Mouse (Mus musculus): Measurements from ENCODE around the gene Batf2.

The Batf2 gene
- long read RNA-seq, experiment 1, result 0 reads
- long read RNA-seq, experiment 2, partial matches to known transcripts, result 0 of 2 reads
- long read RNA-seq, experiment 2, other reads (novel, unspliced or antisense), result 0 of 2 reads

GRCm38 (mm10) chr19:6140678-6141393 lies at the start of gene Batf2:
Gene Batf2 (plus strand): TSS chr19:6140983.
- intact Hi-C loops (cut with DNase I), result no loop called here

- intact Hi-C loops (cut with DNase I), result no loop called here
Observed at GRCm38 (mm10) chr19:6094119-6094518, 46.7 kb upstream of the Batf2 start, which contains the start of gene AC131692.1. Gene AC131692.1 (plus strand): TSS chr19:6094419.

- intact Hi-C loops (cut with DNase I), result no loop called here
Observed at GRCm38 (mm10) chr19:6097847-6098246, 42.9 kb upstream of the Batf2 start.

- intact Hi-C loops (cut with DNase I), result no loop called here
Observed at GRCm38 (mm10) chr19:6101186-6101585, 39.6 kb upstream of the Batf2 start.

- intact Hi-C loops (cut with DNase I), result no loop called here
Observed at GRCm38 (mm10) chr19:6102169-6102853, 38.5 kb upstream of the Batf2 start.

- intact Hi-C loops (cut with DNase I), result no loop called here
Observed at GRCm38 (mm10) chr19:6104476-6104875, 36.3 kb upstream of the Batf2 start.

- intact Hi-C loops (cut with DNase I), result no loop called here
Observed at GRCm38 (mm10) chr19:6105586-6105985, 35.2 kb upstream of the Batf2 start, which contains the start of gene Naaladl1. Gene Naaladl1 (plus strand): TSS chr19:6105782.

- intact Hi-C loops (cut with DNase I), result no loop called here
Observed at GRCm38 (mm10) chr19:6113116-6113515, 27.7 kb upstream of the Batf2 start.

GRCm38 (mm10) chr19:6116113-6116850 lies 24.5 kb upstream of the Batf2 start:
- intact Hi-C loops (cut with DNase I), result no loop called here

GRCm38 (mm10) chr19:6117346-6117985 lies 23.3 kb upstream of the Batf2 start:
- intact Hi-C loops (cut with DNase I), result no loop called here

- intact Hi-C loops (cut with DNase I), result no loop called here
Observed at GRCm38 (mm10) chr19:6117986-6118676, 22.7 kb upstream of the Batf2 start, which contains the start of gene Sac3d1. Gene Sac3d1 (minus strand): TSS chr19:6118650.

- intact Hi-C loops (cut with DNase I), result no loop called here
Observed at GRCm38 (mm10) chr19:6118677-6119185, 22.1 kb upstream of the Batf2 start.

GRCm38 (mm10) chr19:6121761-6122160 lies 19.0 kb upstream of the Batf2 start:
- intact Hi-C loops (cut with DNase I), result loop anchor here (5.0 kb wide), 1 partner anchor 34 kb away; no protein-coding TSS in a partner anchor

GRCm38 (mm10) chr19:6123330-6123729 lies 17.5 kb upstream of the Batf2 start:
- intact Hi-C loops (cut with DNase I), result loop anchor here (5.0 kb wide), 1 partner anchor 36 kb away; no protein-coding TSS in a partner anchor

GRCm38 (mm10) chr19:6124898-6125297 lies 15.9 kb upstream of the Batf2 start:
- intact Hi-C loops (cut with DNase I), result loop anchor here (5.0 kb wide), 2 partner anchors 38 to 163 kb away; partner anchors contain the start of gene Pola2

GRCm38 (mm10) chr19:6126289-6126688 lies 14.5 kb upstream of the Batf2 start:
- intact Hi-C loops (cut with DNase I), result loop anchor here (5.0 kb wide), 1 partner anchor 164 kb away; the partner anchor contains the start of gene Pola2

- intact Hi-C loops (cut with DNase I), result loop anchor here (5.0 kb wide), 1 partner anchor 165 kb away; the partner anchor contains the start of gene Pola2
Observed at GRCm38 (mm10) chr19:6126789-6127580, 13.8 kb upstream of the Batf2 start.

- intact Hi-C loops (cut with DNase I), result loop anchor here (5.0 kb wide), 1 partner anchor 166 kb away; the partner anchor contains the start of gene Pola2
Observed at GRCm38 (mm10) chr19:6127760-6128341, 12.9 kb upstream of the Batf2 start, which contains the start of gene Snx15. Gene Snx15 (minus strand): TSS chr19:6128304.
